Mouse (Mus musculus) brain, embryonic 14.5 days (tissue): ENCODE results near the gene Ly75.

Source experiments
- CTCF ChIP-seq: fragments of 200-500 bp; IDR thresholded peaks from 2 replicates; pipeline ENCODE4 v1.5.1; 2012; ENCODE audit warnings: inconsistent platforms, mild to moderate bottlenecking, moderate library complexity, borderline replicate concordance; ENCODE audit not compliant: insufficient read depth, insufficient read length; ENCODE audit errors: extremely low read depth
- POLR2A ChIP-seq: fragments of 200-500 bp; IDR thresholded peaks from 2 replicates; pipeline ENCODE4 v1.6.1; 2012; ENCODE audit warnings: mild to moderate bottlenecking, inconsistent platforms, borderline replicate concordance; ENCODE audit not compliant: poor library complexity, insufficient read depth, insufficient read length, severe bottlenecking; ENCODE audit errors: extremely low read depth

DNA sequence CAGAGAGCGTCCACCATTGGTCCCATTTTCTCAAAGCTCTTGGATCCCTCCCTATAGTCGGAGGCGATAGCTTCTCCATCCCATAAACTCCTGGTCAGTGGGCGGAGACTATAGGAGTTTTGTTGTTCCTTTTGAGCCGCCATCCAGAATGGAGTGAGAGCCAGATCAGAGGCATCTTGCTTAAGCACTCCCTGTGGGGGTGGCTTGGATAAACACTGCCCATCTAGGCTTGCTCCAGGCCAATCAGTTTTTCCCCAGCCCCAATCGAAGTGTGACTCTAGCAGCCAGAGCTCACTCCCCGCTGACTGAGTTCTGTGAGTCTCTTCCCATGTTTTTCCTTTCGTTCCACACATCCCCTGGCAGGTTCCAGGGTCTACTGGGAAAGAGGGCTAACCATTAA is 31.2 kb upstream of the Ly75 start:
- TF ChIP-seq CTCF (no peak), POLR2A (no peak)
